Mouse (Mus musculus) embryonic facial prominence, embryonic 14.5 days (tissue): Measurements from ENCODE around the gene Arhgap6. TPM values are rescaled to one million over a fixed set of nuclear protein-coding genes. Genes with fewer than 3 reads are reported as not detected.

ENCODE experiments used
- ATAC-seq: fragments of 200-750 bp; cut with Nextera tagmentation; 2 replicates; pipeline ENCODE4 v1.8.0; 2017; ENCODE audit warnings: low read depth, moderate number of reproducible peaks, moderate TSS enrichment
- DNase-seq: peaks from one replicate; pipeline ENCODE4 v3.0.0-alpha.2; 2015; ENCODE audit warnings: low spot score
- H3K27ac ChIP-seq: fragments of 300-500 bp; sonication (generic); replicated peaks from 2 replicates; pipeline ENCODE4 v1.5.1; 2014; ENCODE audit warnings: low read depth, mild to moderate bottlenecking, low read length, moderate library complexity
- H3K27me3 ChIP-seq: fragments of 300-500 bp; sonication (generic); replicated peaks from 2 replicates; pipeline ENCODE4 v1.6.1; 2014; ENCODE audit warnings: low read length; ENCODE audit not compliant: control insufficient read depth, insufficient read depth
- H3K36me3 ChIP-seq: fragments of 300-500 bp; sonication (generic); 2 replicates; pipeline ENCODE4 v1.6.1; 2014; ENCODE audit warnings: low read length, mixed read lengths; ENCODE audit not compliant: control insufficient read depth, insufficient read depth
- H3K4me1 ChIP-seq: fragments of 300-500 bp; sonication (generic); 2 replicates; pipeline ENCODE4 v1.6.1; 2014; ENCODE audit warnings: antibody characterized with exemption, low read length; ENCODE audit not compliant: control insufficient read depth, insufficient read depth
- H3K4me2 ChIP-seq: fragments of 300-500 bp; sonication (generic); 2 replicates; pipeline ENCODE4 v1.6.1; 2014; ENCODE audit warnings: low read depth, mild to moderate bottlenecking, low read length, moderate library complexity, mixed read lengths
- H3K4me3 ChIP-seq: fragments of 300-500 bp; sonication (generic); 2 replicates; pipeline ENCODE4 v1.5.1; 2014; ENCODE audit warnings: low read depth, mild to moderate bottlenecking, low read length
- H3K9ac ChIP-seq: fragments of 300-500 bp; sonication (generic); 2 replicates; pipeline ENCODE4 v1.6.1; 2014; ENCODE audit warnings: low read depth, mild to moderate bottlenecking, low read length, moderate library complexity, mixed read lengths
- H3K9me3 ChIP-seq: fragments of 300-500 bp; sonication (generic); 2 replicates; pipeline ENCODE4 v1.6.1; 2016; ENCODE audit warnings: low read length; ENCODE audit not compliant: control insufficient read depth
- WGBS: fragments of 180-500 bp; shearing (Covaris S2); extraction: QIAGEN DNeasy Blood & Tissue Kit; methylation state at CpG from one replicate; pipeline ENCODE4 v1.1.7; 2014; 5-methylcytosine and 5-hydroxymethylcytosine counted together
- polyA plus RNA-seq: library from polyadenylated mRNA; unstranded; fragments of >200 nt; fragmentation: Nextera tagmentation; extraction: Ambion mirVana; gene quantifications from 2 replicates; pipeline ENCODE4 v1.2.1, GENCODE M21; 2014

The Arhgap6 gene
- polyA plus RNA-seq, 1 experiment from 2014 or later = 4.4 TPM

DNA sequence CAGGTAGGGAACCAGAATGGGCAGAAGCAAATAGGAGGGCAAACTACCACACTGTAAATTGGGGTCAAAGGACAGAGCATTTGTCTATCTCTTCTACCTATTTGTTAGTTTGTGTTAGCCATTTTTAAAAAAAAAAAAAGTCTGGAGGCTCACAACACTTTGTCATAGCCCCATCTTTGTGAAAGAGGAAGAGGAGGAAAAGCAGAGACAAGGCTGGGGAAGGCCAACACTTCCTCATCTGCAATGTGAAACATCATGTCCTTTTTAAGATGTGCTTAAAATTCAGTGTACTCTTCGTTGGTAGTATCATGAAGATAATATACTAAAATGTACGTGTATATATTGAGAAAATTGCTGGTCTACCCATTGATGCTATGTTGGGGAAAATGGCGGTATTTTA, 466.1 kb downstream of the Arhgap6 start:
- no peaks in the 10 kb centered on the region for H3K36me3 ChIP-seq
- H3K27me3 ChIP-seq = peaks cover 11% of the 10 kb centered on the region; the same call in 1 of the 2 replicates
- no peak for ATAC-seq
- H3K27ac ChIP-seq = no peak overlapping the region
- H3K4me2 ChIP-seq = no peak overlapping the region
- H3K9me3 ChIP-seq = no peaks in the 10 kb centered on the region
- 82% methylated on average over 3 of the region's 3 CpGs for WGBS
- no peak for DNase-seq
- no peak overlapping the region for H3K4me3 ChIP-seq
- H3K9ac ChIP-seq = no peak overlapping the region
- no peaks in the 10 kb centered on the region for H3K4me1 ChIP-seq

- H3K9ac ChIP-seq = no peak overlapping the region
- H3K9me3 ChIP-seq = no peaks in the 10 kb centered on the region
- ATAC-seq (no peak), DNase-seq (peak; percentile 68)
- H3K27ac ChIP-seq = no peak overlapping the region
- WGBS = 24% methylated on average over 2 of the region's 2 CpGs
- no peak overlapping the region for H3K4me3 ChIP-seq
- no peaks in the 10 kb centered on the region for H3K36me3 ChIP-seq
- no peaks in the 10 kb centered on the region for H3K4me1 ChIP-seq
- no peak overlapping the region for H3K4me2 ChIP-seq
- peaks cover 7% of the 10 kb centered on the region; the same call in 1 of the 2 replicates for H3K27me3 ChIP-seq
Observed at GRCm38 (mm10) chrX:169262212-169262611, 467.3 kb downstream of the Arhgap6 start.

GRCm38 (mm10) chrX:169263433-169264172, 468.7 kb downstream of the Arhgap6 start:
- Histone ChIP-seq H3K27ac (no peak overlapping the region), H3K27me3 (peaks cover 12% of the 10 kb centered on the region; the same call in 1 of the 2 replicates), H3K9ac (no peak overlapping the region), H3K9me3 (no peaks in the 10 kb centered on the region), H3K36me3 (no peaks in the 10 kb centered on the region), H3K4me1 (no peaks in the 10 kb centered on the region), H3K4me2 (no peak overlapping the region), H3K4me3 (no peak overlapping the region)
- ATAC-seq (no peak), DNase-seq (no peak)
- 62% methylated on average over 8 of the region's 8 CpGs for WGBS

DNA sequence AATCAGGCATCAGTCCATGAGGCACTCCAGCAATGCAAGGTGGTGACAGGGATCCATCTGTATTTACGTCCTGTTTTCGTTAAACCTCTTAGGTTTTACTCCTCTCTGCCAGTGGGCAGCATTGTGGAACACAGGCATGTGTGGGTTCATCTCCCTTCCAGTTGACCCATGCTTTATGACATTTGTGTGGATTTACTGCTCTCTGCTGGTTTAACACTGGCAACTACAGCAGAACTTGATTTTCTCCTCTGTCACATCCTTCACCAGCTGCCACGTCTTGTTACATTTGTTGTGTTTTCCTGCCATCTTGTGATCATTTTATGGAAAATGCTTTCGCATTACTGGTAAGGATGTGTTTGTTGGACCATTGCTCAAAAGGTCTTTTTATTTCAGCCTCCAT, 504.7 kb downstream of the Arhgap6 start:
- Histone ChIP-seq H3K9ac (no peak overlapping the region), H3K4me1 (no peaks in the 10 kb centered on the region), H3K4me2 (no peak overlapping the region), H3K36me3 (no peaks in the 10 kb centered on the region), H3K27me3 (no peaks in the 10 kb centered on the region), H3K9me3 (no peaks in the 10 kb centered on the region), H3K27ac (no peak overlapping the region), H3K4me3 (no peak overlapping the region)
- peak; percentile 44; the same call in 1 of the 2 replicates for ATAC-seq
- WGBS = 65% methylated on average over 4 of the region's 4 CpGs
- peak; percentile 56 for DNase-seq

DNA sequence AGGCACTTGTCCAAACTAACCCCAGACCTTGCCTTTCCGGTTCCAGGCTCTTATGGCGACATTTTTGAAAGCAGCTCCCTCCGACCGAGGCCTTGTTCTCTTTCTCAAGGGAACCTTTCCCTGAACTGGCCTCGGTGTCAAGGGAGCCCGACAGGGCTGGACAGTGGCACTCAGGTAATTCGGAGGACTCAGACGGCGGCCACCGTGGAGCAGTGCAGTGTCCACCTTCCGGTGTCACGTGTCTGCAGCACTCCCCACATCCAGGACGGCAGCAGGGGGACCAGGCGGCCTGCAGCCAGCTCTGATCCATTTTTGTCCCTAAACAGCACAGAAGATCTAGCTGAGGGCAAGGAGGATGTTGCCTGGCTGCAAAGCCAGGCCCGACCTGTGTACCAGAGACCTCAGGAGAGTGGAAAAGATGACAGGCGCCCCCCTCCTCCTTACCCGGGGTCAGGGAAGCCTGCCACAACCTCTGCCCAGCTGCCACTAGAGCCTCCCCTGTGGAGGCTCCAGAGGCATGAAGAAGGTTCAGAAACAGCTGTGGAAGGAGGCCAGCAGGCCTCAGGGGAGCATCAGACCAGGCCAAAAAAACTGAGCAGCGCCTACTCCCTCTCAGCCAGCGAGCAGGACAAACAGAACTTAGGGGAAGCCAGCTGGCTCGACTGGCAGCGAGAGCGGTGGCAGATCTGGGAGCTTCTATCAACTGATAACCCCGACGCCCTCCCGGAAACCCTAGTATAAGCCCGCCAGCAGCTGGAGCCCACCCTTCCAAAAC, 507.6 kb downstream of the Arhgap6 start:
- no peaks in the 10 kb centered on the region for H3K4me1 ChIP-seq
- H3K4me3 ChIP-seq = no peak overlapping the region
- no peak overlapping the region for H3K27ac ChIP-seq
- no peaks in the 10 kb centered on the region for H3K36me3 ChIP-seq
- ATAC-seq = 0 out of 2 replicates have a peak, but pooled peaks have one; percentile 47
- H3K9ac ChIP-seq = no peak overlapping the region
- no peaks in the 10 kb centered on the region for H3K27me3 ChIP-seq
- WGBS = 57% methylated on average over 23 of the region's 26 CpGs
- H3K4me2 ChIP-seq = no peak overlapping the region
- H3K9me3 ChIP-seq = no peaks in the 10 kb centered on the region
- no peak for DNase-seq

DNA sequence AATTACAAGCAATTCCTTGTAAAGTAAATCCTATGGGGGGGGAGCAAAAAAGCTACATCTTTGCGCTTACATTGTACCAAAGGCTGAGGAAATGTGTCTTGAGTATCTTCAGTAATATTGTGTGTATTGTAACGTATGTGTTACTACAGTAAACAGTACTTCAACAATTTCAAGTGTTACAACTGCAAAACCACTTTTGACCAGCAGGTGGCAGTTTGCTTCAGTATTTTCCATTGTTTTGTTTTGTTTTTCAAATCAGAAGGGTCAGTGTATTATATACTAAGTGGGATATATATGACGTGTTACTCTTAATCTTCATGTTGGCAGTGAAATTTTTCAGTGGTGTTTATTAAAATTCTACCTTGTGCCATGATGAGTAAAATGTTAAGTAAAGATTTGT, 509.0 kb downstream of the Arhgap6 start:
- WGBS = 43% methylated on average over 3 of the region's 3 CpGs
- no peak for ATAC-seq
- no peak overlapping the region for H3K4me3 ChIP-seq

DNA sequence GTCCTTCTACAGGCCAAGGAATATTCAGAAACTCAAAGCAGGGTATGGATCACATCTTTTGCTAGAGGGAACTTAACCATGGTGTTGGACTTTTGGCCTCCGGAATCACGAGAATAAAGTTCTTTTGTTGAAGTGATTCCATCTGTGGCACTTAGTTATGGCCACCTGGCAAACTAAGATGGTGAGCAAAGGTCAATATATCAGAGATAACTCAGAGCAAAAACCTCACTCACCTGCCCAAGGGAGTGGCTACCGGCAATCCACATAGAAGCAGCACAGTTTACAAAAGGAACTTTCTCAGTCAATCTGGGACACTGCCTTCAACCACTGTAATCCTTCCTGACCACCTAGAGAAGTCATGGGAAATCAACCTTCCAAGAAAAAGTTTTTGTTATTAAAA, 513.7 kb downstream of the Arhgap6 start:
- no peak overlapping the region for H3K27ac ChIP-seq
- 90% methylated on average over 3 of the region's 3 CpGs for WGBS
- DNase-seq = no peak
- no peak overlapping the region for H3K9ac ChIP-seq
- H3K4me3 ChIP-seq = no peak overlapping the region
- H3K4me1 ChIP-seq = no peaks in the 10 kb centered on the region
- 0 out of 2 replicates have a peak, but pooled peaks cover 8% of the 10 kb centered on the region for H3K36me3 ChIP-seq
- no peaks in the 10 kb centered on the region for H3K9me3 ChIP-seq
- H3K4me2 ChIP-seq = no peak overlapping the region
- ATAC-seq = no peak
- H3K27me3 ChIP-seq = no peaks in the 10 kb centered on the region

More for the DNA sequence above, 509.0 kb downstream of the Arhgap6 start:
- H3K9me3 ChIP-seq = no peaks in the 10 kb centered on the region
- H3K36me3 ChIP-seq = no peaks in the 10 kb centered on the region
- DNase-seq = peak; percentile 23
- H3K4me1 ChIP-seq = no peaks in the 10 kb centered on the region
- no peaks in the 10 kb centered on the region for H3K27me3 ChIP-seq
- no peak overlapping the region for H3K9ac ChIP-seq
- no peak overlapping the region for H3K4me2 ChIP-seq
- no peak overlapping the region for H3K27ac ChIP-seq

DNA sequence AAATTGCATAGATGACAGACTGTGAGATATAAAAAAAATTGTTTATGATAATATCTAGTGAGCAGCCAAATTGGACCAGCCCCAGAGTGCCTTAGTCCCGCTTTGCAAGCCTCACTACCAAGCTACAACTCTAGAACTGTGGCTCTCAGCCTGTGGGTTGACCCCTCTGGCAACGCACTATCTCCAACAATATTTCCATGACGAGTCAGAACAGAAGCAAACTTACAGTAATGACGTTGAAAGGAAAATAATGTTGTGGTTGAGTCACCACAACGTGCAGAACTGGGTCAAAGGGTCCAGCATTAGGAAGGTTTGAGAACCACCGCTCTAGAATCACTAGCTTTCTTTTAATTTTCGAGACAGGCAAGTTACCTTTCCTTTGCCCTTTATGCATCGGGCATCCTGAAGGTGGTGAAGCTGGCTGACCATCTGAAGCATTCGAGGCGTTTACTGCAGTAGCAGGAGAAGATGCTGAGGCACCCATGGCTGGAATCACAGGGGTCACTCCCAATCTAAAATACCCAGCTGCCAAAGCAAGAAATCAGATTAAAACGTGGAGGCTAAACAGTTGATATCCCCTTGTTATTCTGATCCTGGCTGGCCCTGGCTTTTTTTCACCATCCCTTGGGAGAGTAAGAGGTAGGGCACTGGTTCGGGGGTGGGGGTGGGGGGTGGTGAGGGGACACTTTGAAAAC, 524.3 kb downstream of the Arhgap6 start:
- Histone ChIP-seq H3K9ac (peak overlapping the region; percentile 80), H3K4me3 (peak overlapping the region; percentile 59), H3K4me1 (no peaks in the 10 kb centered on the region), H3K36me3 (peaks cover 11% of the 10 kb centered on the region; the same call in 1 of the 2 replicates), H3K9me3 (no peaks in the 10 kb centered on the region), H3K27ac (0 out of 2 replicates have a peak overlapping the region, but pooled peaks have one; percentile 81), H3K4me2 (peak overlapping the region; percentile 59), H3K27me3 (no peaks in the 10 kb centered on the region; the same call in 1 of the 2 replicates)
- DNase-seq (no peak), ATAC-seq (no peak)
- 45% methylated on average over 12 of the region's 12 CpGs for WGBS
